Mouse (Mus musculus): ENCODE measurements around the gene Itk. TPM values are rescaled to one million over a fixed set of nuclear protein-coding genes. Genes with fewer than 3 reads are reported as not detected.

Gene Itk
- polyA plus RNA-seq, 2 experiments: 0.07 TPM; not detected in 1

DNA sequence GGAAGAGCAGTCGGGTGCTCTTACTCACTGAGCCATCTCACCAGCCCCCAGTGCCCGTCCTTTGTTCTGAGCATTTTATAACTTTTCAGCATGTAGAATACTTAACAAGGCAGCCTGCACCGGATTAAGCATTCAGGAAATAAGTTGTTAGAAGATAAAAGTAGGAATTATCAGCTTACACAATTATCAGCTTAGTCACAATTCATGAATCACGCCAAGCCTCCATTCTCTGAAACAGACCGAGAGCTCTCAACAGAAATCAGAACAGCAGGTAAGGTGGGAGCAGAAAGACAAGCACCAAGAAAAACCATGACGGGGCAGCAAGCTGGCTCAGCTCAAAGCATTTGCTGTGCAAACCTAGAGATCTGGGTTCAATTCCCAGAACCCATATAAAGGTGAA is 89.4 kb downstream of the Itk start:
- DNase-seq (ENCODE audit: low read depth in 3 of 3, low spot score in 3 of 3): no peak
- WGBS (ENCODE audit: insufficient replicate concordance): 32% methylated on average over 6 of the region's 6 CpGs
- H3K4me2 ChIP-seq (ENCODE audit: low read depth): no peak overlapping the region
- H3K4me1 ChIP-seq (replicated peaks; ENCODE audit: control insufficient read depth in 2 of 2, insufficient read depth in 2 of 2, low read length in 1 of 2): no peaks in the 10 kb centered on the region
- H3K9ac ChIP-seq (replicated peaks): no peak overlapping the region
- TF ChIP-seq EP300 (IDR thresholded peaks at IDR 0.05; ENCODE audit: low read depth) (no peak), CTCF (IDR thresholded peaks at IDR 0.05; ENCODE audit: low read depth) (no peak)
- H3K36me3 ChIP-seq (replicated peaks; ENCODE audit: control insufficient read depth, insufficient read depth, low read depth): no peaks in the 10 kb centered on the region
- no peak for ATAC-seq (ENCODE audit: insufficient read depth)
- H3K4me3 ChIP-seq (ENCODE audit: insufficient read depth in 1 of 2, low read depth in 2 of 2, low read length in 2 of 2): no peak overlapping the region
- no peaks in the 10 kb centered on the region for H3K27me3 ChIP-seq (ENCODE audit: control insufficient read depth, insufficient read depth, low read length)
- no peak overlapping the region for H3K27ac ChIP-seq
- H3K9me3 ChIP-seq (ENCODE audit: control insufficient read depth, low read length): no peaks in the 10 kb centered on the region

DNA sequence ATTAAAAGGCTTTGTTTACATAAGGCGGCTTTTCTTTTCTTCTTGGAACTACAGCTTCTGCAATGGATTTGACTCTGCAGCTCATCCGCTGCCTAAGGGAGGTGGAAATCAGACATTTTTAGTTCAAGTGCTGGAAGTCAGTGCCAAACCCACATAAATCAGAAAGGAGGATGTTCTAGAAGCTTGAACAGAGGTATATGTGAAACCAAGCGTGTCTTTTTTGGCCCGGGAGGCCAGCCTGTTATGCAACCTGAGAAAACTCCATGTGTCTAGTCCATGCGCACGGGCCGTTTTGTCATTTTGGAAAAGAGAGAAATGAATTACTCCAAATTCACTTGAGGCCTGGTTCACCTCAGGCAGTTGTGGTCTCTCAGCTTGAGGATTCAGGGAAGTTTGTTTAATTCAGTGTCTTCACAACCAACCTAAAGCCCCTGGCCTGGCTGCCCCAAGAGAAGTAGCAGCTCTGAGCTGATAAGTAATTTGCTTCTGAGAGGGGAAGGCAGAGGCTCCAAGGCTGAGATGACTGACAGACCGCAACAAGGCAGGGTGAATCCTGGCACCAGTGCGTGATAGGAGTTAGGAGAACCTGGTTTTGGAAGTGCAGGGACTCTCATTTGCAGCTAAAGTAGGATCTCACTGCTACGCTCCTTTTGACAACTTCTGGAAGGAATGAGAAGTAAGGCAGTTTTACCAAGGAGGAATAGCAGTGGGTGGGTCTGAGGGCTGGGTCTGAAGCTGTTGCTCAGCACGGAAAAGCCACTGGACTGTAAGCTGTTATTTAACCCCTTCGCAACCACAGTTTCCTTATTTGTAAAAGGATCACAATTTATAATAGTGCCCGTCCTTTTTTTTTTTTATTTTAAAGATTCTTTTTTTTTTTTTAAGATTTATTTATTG is 90.2 kb downstream of the Itk start:
- Histone ChIP-seq H3K4me3 (ENCODE audit: insufficient read depth in 1 of 2, low read depth in 2 of 2, low read length in 2 of 2) (no peak overlapping the region), H3K4me1 (replicated peaks; ENCODE audit: control insufficient read depth in 2 of 2, insufficient read depth in 2 of 2, low read length in 1 of 2) (no peaks in the 10 kb centered on the region), H3K9me3 (ENCODE audit: control insufficient read depth, low read length) (no peaks in the 10 kb centered on the region), H3K36me3 (replicated peaks; ENCODE audit: control insufficient read depth, insufficient read depth, low read depth) (no peaks in the 10 kb centered on the region), H3K27ac (no peak overlapping the region), H3K9ac (replicated peaks) (no peak overlapping the region), H3K27me3 (ENCODE audit: control insufficient read depth, insufficient read depth, low read length) (no peaks in the 10 kb centered on the region), H3K4me2 (ENCODE audit: low read depth) (no peak overlapping the region)
- no peak for DNase-seq (ENCODE audit: low read depth in 3 of 3, low spot score in 3 of 3)
- 42% methylated on average over 13 of the region's 13 CpGs for WGBS (ENCODE audit: insufficient replicate concordance)
- ATAC-seq (ENCODE audit: insufficient read depth): no peak
- no peak for TF ChIP-seq CTCF (IDR thresholded peaks at IDR 0.05; ENCODE audit: low read depth)
- no peak for TF ChIP-seq EP300 (IDR thresholded peaks at IDR 0.05; ENCODE audit: low read depth)

DNA sequence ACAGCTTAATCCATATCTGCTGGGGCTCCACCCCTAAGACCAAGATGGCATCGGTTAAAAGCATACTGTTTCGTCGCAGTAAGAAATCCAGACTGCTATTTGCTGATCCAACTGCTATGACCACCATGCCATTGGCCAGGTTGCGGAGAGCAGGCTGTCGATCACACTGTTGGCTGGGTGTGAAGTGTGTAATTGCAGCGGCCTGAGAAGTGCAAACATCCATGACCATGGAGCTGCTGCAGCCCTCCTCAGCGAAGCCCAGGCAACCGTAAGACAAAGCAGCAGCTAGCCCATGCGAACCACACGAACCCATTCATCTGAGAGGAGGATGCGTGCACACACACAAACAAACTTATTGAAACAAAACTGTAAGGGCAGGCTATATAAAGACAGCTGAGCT is 94.9 kb downstream of the Itk start:
- H3K9ac ChIP-seq (replicated peaks): no peak overlapping the region
- H3K4me3 ChIP-seq (ENCODE audit: insufficient read depth in 1 of 2, low read depth in 2 of 2, low read length in 2 of 2): no peak overlapping the region
- DNase-seq (ENCODE audit: low read depth in 3 of 3, low spot score in 3 of 3) (no peak), ATAC-seq (ENCODE audit: insufficient read depth) (no peak)
- no peak overlapping the region for H3K4me2 ChIP-seq (ENCODE audit: low read depth)
- H3K9me3 ChIP-seq (ENCODE audit: control insufficient read depth, low read length): no peaks in the 10 kb centered on the region
- H3K27ac ChIP-seq: no peak overlapping the region
- H3K36me3 ChIP-seq (replicated peaks; ENCODE audit: control insufficient read depth, insufficient read depth, low read depth): no peaks in the 10 kb centered on the region
- 76% methylated on average over 11 of the region's 11 CpGs for WGBS (ENCODE audit: insufficient replicate concordance)
- H3K27me3 ChIP-seq (ENCODE audit: control insufficient read depth, insufficient read depth, low read length): no peaks in the 10 kb centered on the region
- H3K4me1 ChIP-seq (replicated peaks; ENCODE audit: control insufficient read depth in 2 of 2, insufficient read depth in 2 of 2, low read length in 1 of 2): no peaks in the 10 kb centered on the region; a peak in 1 of 4 replicates
- no peak for TF ChIP-seq EP300 (IDR thresholded peaks at IDR 0.05; ENCODE audit: low read depth)
- TF ChIP-seq CTCF (IDR thresholded peaks at IDR 0.05; ENCODE audit: low read depth): no peak

DNA sequence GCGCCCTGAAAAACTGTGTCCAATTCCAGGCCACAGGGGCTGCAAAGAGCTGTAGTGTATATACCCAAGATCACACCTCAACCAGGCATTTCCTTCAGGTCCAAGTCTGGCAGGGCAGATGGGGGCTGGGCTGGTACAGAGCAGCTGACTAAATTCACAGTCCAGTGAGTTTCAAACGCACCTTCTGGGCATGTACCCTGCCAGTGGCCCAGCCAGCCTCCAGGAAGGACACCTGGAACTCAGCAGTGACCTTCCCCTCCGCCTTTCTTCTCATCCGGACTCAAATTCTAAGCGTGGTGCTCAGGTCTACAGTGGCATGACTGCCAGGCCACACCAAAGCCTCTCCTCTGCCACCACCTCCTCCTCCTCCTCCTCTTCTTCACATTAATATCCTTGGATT is 95.8 kb downstream of the Itk start:
- WGBS (ENCODE audit: insufficient replicate concordance): 69% methylated on average over 5 of the region's 5 CpGs

DNA sequence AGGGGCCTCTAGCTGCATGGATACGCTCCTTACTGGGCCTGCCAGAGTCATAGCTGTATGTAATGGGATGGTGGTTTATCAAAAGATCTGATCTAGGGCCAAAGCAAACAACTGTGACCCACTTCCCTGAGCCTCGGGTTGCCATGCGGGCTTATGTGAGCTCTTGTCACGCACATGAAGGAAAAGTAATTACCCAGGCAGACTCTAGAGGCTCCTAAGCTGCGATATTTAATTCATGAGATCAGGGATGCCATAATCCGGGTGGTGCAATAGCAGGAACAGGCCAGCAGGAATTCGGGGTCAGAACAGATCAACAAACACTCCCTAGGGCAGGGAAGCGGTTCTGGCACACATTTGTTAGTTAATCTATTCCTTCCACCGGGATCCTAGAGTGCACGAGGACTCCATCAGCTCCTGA is 98.3 kb downstream of the Itk start:
- TF ChIP-seq CTCF (IDR thresholded peaks at IDR 0.05; ENCODE audit: low read depth): no peak
- no peak for TF ChIP-seq EP300 (IDR thresholded peaks at IDR 0.05; ENCODE audit: low read depth)
- H3K4me1 ChIP-seq (replicated peaks; ENCODE audit: control insufficient read depth in 2 of 2, insufficient read depth in 2 of 2, low read length in 1 of 2): peaks cover 0 to 2% of the 10 kb centered on the region in 2 experiments; a peak in 1 of 4 replicates
- no peak overlapping the region for H3K4me2 ChIP-seq (ENCODE audit: low read depth)
- no peak overlapping the region for H3K4me3 ChIP-seq (ENCODE audit: insufficient read depth in 1 of 2, low read depth in 2 of 2, low read length in 2 of 2)
- H3K27ac ChIP-seq: no peak overlapping the region
- no peaks in the 10 kb centered on the region for H3K9me3 ChIP-seq (ENCODE audit: control insufficient read depth, low read length)
- no peak for DNase-seq (ENCODE audit: low read depth in 3 of 3, low spot score in 3 of 3)
- 51% methylated on average over 10 of the region's 10 CpGs for WGBS (ENCODE audit: insufficient replicate concordance)
- no peak overlapping the region for H3K9ac ChIP-seq (replicated peaks)
- no peaks in the 10 kb centered on the region for H3K36me3 ChIP-seq (replicated peaks; ENCODE audit: control insufficient read depth, insufficient read depth, low read depth)
- H3K27me3 ChIP-seq (ENCODE audit: control insufficient read depth, insufficient read depth, low read length): no peaks in the 10 kb centered on the region
- no peak for ATAC-seq (ENCODE audit: insufficient read depth)

More for the DNA sequence above, 95.8 kb downstream of the Itk start:
- H3K27ac ChIP-seq: no peak overlapping the region
- H3K9ac ChIP-seq (replicated peaks): no peak overlapping the region
- H3K36me3 ChIP-seq (replicated peaks; ENCODE audit: control insufficient read depth, insufficient read depth, low read depth): no peaks in the 10 kb centered on the region
- H3K4me1 ChIP-seq (replicated peaks; ENCODE audit: control insufficient read depth in 2 of 2, insufficient read depth in 2 of 2, low read length in 1 of 2): no peaks in the 10 kb centered on the region; a peak in 1 of 4 replicates
- no peak overlapping the region for H3K4me3 ChIP-seq (ENCODE audit: insufficient read depth in 1 of 2, low read depth in 2 of 2, low read length in 2 of 2)
- no peak for TF ChIP-seq CTCF (IDR thresholded peaks at IDR 0.05; ENCODE audit: low read depth)
- no peak for TF ChIP-seq EP300 (IDR thresholded peaks at IDR 0.05; ENCODE audit: low read depth)
- H3K27me3 ChIP-seq (ENCODE audit: control insufficient read depth, insufficient read depth, low read length): no peaks in the 10 kb centered on the region
- no peaks in the 10 kb centered on the region for H3K9me3 ChIP-seq (ENCODE audit: control insufficient read depth, low read length)
- ATAC-seq (ENCODE audit: insufficient read depth): no peak
- no peak for DNase-seq (ENCODE audit: low read depth in 3 of 3, low spot score in 3 of 3)
- H3K4me2 ChIP-seq (ENCODE audit: low read depth): no peak overlapping the region
